Mouse (Mus musculus) CH12.LX (cell line): ENCODE measurements around the gene Stox2. TPM values are rescaled to one million over a fixed set of nuclear protein-coding genes. Genes with fewer than 3 reads are reported as not detected.

Experiments used
- DNase-seq: peaks from one replicate; pipeline ENCODE4 v3.0.0-alpha.2; 2013; ENCODE audit errors: extremely low read depth
- H3K27ac ChIP-seq: 2 replicates; pipeline ENCODE4 v1.5.1; 2012; ENCODE audit warnings: low read depth, mild to moderate bottlenecking, control low read depth, moderate library complexity; ENCODE audit not compliant: insufficient read depth
- H3K27me3 ChIP-seq: replicated peaks from 2 replicates; pipeline ENCODE3; 2012; ENCODE audit warnings: inconsistent platforms
- H3K36me3 ChIP-seq, 2 experiments: replicated peaks in 1 of 2; 2 replicates each; pipeline versions ENCODE3 to v1.6.1; 2012; ENCODE audit warnings: inconsistent platforms in 1 of 2, low read length in 1 of 2, mild to moderate bottlenecking in 1 of 2, mixed read lengths in 1 of 2, moderate library complexity in 1 of 2; ENCODE audit not compliant: control insufficient read depth in 1 of 2, insufficient read depth in 1 of 2
- H3K4me1 ChIP-seq, 2 experiments: 2 replicates each; pipeline ENCODE4 v1.6.1; 2012; ENCODE audit warnings: inconsistent platforms in 1 of 2, moderate library complexity in 1 of 2; ENCODE audit not compliant: insufficient read depth in 2 of 2, control insufficient read depth in 1 of 2
- H3K4me2 ChIP-seq: 2 replicates; pipeline ENCODE4 v1.6.1; 2012; ENCODE audit warnings: low read depth, mild to moderate bottlenecking, control low read depth; ENCODE audit not compliant: poor library complexity, insufficient read depth, severe bottlenecking
- H3K4me3 ChIP-seq, 3 experiments: fragments of 150-350 bp in 1 of 3; sonication (generic) in 1 of 3; replicated peaks in 1 of 3; 2 replicates each; pipeline versions ENCODE3 to v1.5.1; 2011 to 2012; ENCODE audit warnings: low read depth in 2 of 3, low read length in 2 of 3, mild to moderate bottlenecking in 2 of 3, moderate library complexity in 2 of 3, control low read depth in 1 of 3, improper control_type of control experiment in 1 of 3, inconsistent platforms in 1 of 3, mixed read lengths in 1 of 3; ENCODE audit not compliant: poor library complexity in 1 of 3
- H3K79me2 ChIP-seq: replicated peaks from 2 replicates; pipeline ENCODE4 v1.6.1; 2012; ENCODE audit warnings: mild to moderate bottlenecking, moderate library complexity; ENCODE audit not compliant: control insufficient read depth, poor library complexity, insufficient read depth, severe bottlenecking; ENCODE audit errors: extremely low read depth
- H3K9ac ChIP-seq: 2 replicates; pipeline ENCODE4 v1.6.1; 2012; ENCODE audit warnings: low read depth, mild to moderate bottlenecking, control low read depth, moderate library complexity; ENCODE audit not compliant: insufficient read depth
- H3K9me3 ChIP-seq: replicated peaks from 2 replicates; pipeline ENCODE3; 2012; ENCODE audit warnings: low read length, inconsistent platforms, mixed read lengths
- CHD1 ChIP-seq: IDR thresholded peaks from 2 replicates; pipeline ENCODE4 v1.6.1; 2012; ENCODE audit warnings: low read depth, low read length, improper control_type of control experiment, inconsistent platforms
- CHD2 ChIP-seq: IDR thresholded peaks from 2 replicates; pipeline ENCODE4 v1.6.1; 2011; ENCODE audit warnings: low read length, improper control_type of control experiment
- CTCF ChIP-seq, 2 experiments: IDR thresholded peaks in 1 of 2; conservative IDR thresholded peaks in 1 of 2; 2 replicates each; pipeline ENCODE4 v1.5.1; 2011 to 2012; ENCODE audit warnings: low read depth in 2 of 2, low read length in 2 of 2, improper control_type of control experiment in 1 of 2, inconsistent platforms in 1 of 2, mild to moderate bottlenecking in 1 of 2, moderate library complexity in 1 of 2
- E2F4 ChIP-seq: IDR thresholded peaks from 2 replicates; pipeline ENCODE4 v1.6.1; 2011; ENCODE audit warnings: low read depth, low read length, improper control_type of control experiment; ENCODE audit not compliant: insufficient replicate concordance
- ETS1 ChIP-seq: conservative IDR thresholded peaks from 2 replicates; pipeline ENCODE4 v1.6.1; 2012; ENCODE audit warnings: low read depth, mild to moderate bottlenecking, inconsistent platforms, low read length, improper control_type of control experiment, moderate library complexity
- GABPA ChIP-seq: IDR thresholded peaks from 2 replicates; pipeline ENCODE4 v1.6.1; 2012; ENCODE audit warnings: low read depth, low read length, improper control_type of control experiment, inconsistent platforms; ENCODE audit not compliant: insufficient replicate concordance
- JUND ChIP-seq: conservative IDR thresholded peaks from 2 replicates; pipeline ENCODE4 v1.6.1; 2011; ENCODE audit warnings: low read depth, low read length, improper control_type of control experiment
- MEF2A ChIP-seq: IDR thresholded peaks from 2 replicates; pipeline ENCODE4 v1.6.1; 2014; ENCODE audit warnings: low read depth, mild to moderate bottlenecking, inconsistent platforms, low read length, improper control_type of control experiment, borderline replicate concordance
- MXI1 ChIP-seq: IDR thresholded peaks from 2 replicates; pipeline ENCODE4 v1.6.1; 2011; ENCODE audit warnings: mild to moderate bottlenecking, low read depth, low read length, improper control_type of control experiment
- MYC ChIP-seq: IDR thresholded peaks from 2 replicates; pipeline ENCODE4 v1.6.1; 2011; ENCODE audit warnings: low read depth, mild to moderate bottlenecking, improper control_type of control experiment, low read length
- NELFE ChIP-seq: IDR thresholded peaks from 2 replicates; pipeline ENCODE4 v1.6.1; 2011; ENCODE audit warnings: low read depth, low read length, improper control_type of control experiment
- NRF1 ChIP-seq: IDR thresholded peaks from 2 replicates; pipeline ENCODE4 v1.6.1; 2014; ENCODE audit warnings: low read depth, mild to moderate bottlenecking, inconsistent platforms, low read length, improper control_type of control experiment, moderate library complexity
- POLR2A ChIP-seq: IDR thresholded peaks from 2 replicates; pipeline ENCODE4 v1.6.1; 2011; ENCODE audit warnings: low read depth, mild to moderate bottlenecking, improper control_type of control experiment, low read length
- POLR2AphosphoS2 ChIP-seq: IDR thresholded peaks from 2 replicates; pipeline ENCODE4 v1.6.1; 2011; ENCODE audit warnings: low read depth, low read length, improper control_type of control experiment
- RAD21 ChIP-seq: IDR thresholded peaks from 2 replicates; pipeline ENCODE4 v1.6.1; 2011; ENCODE audit warnings: low read depth, mild to moderate bottlenecking, low read length, improper control_type of control experiment, moderate library complexity
- RCOR1 ChIP-seq: conservative IDR thresholded peaks from 2 replicates; pipeline ENCODE4 v1.6.1; 2012; ENCODE audit warnings: low read depth, mild to moderate bottlenecking, inconsistent platforms, low read length, improper control_type of control experiment
- SIN3A ChIP-seq: IDR thresholded peaks from 2 replicates; pipeline ENCODE4 v1.6.1; 2012; ENCODE audit warnings: low read length, improper control_type of control experiment, inconsistent platforms
- SMC3 ChIP-seq: IDR thresholded peaks from 2 replicates; pipeline ENCODE4 v1.6.1; 2011; ENCODE audit warnings: low read depth, low read length, improper control_type of control experiment
- TBP ChIP-seq: conservative IDR thresholded peaks from 2 replicates; pipeline ENCODE4 v1.6.1; 2011; ENCODE audit warnings: low read depth, low read length, improper control_type of control experiment
- USF1 ChIP-seq: IDR thresholded peaks from 2 replicates; pipeline ENCODE4 v1.6.1; 2014; ENCODE audit warnings: low read depth, mild to moderate bottlenecking, inconsistent platforms, low read length, improper control_type of control experiment
- ZKSCAN1 ChIP-seq: IDR thresholded peaks from 2 replicates; pipeline ENCODE4 v1.6.1; 2012; ENCODE audit warnings: low read depth, inconsistent platforms, low read length, improper control_type of control experiment, borderline replicate concordance
- ZNF384 ChIP-seq: IDR thresholded peaks from 2 replicates; pipeline ENCODE4 v1.6.1; 2012; ENCODE audit warnings: low read depth, low read length, improper control_type of control experiment, inconsistent platforms
- dilution Hi-C: fragments of 300-500 bp; cut with MboI; formaldehyde crosslinking; loops from 2 replicates; pipeline ENCODE4 v1.14.3; 2020; ENCODE audit warnings: low sequenced_read_pairs; ENCODE audit not compliant: extremely low pct_unique_long_range_greater_than_20kb, extremely low pct_ligation_motif_present
- in situ Hi-C: fragments of 300-500 bp; cut with MboI; formaldehyde crosslinking; loops from 3 replicates; pipeline ENCODE4 v1.14.3; 2019; ENCODE audit warnings: low sequenced_read_pairs, low pct_ligation_motif_present, low pct_unique_long_range_greater_than_20kb, mixed read lengths
- polyA plus RNA-seq: library from polyadenylated mRNA; unstranded; fragments of >175 nt; gene quantifications from 2 replicates; pipeline ENCODE4 v1.2.1, GENCODE M21; 2012; ENCODE audit warnings: low read depth; ENCODE audit not compliant: insufficient read length
- total RNA-seq, 2 experiments: library from RNA; depleted of rRNA; stranded (reverse); fragments of 300-350 nt in 1 of 2; fragments of >200 nt in 1 of 2; gene quantifications; 2 replicates each; pipeline ENCODE4 v1.2.3; 2012 to 2014

Gene Stox2
- total and polyA plus RNA-seq, 3 experiments, result 0.23 to 1.0 (median 0.42) TPM

- dilution Hi-C loops, result no loop called here
- H3K4me1 ChIP-seq, result peaks cover 2 to 64% of the 10 kb centered on the region in 2 experiments; a peak in 2 of 4 replicates
- peak; percentile 15 for DNase-seq
- H3K4me2 ChIP-seq, result no peak overlapping the region
- no peak overlapping the region for H3K9ac ChIP-seq
- in situ Hi-C loops, result no loop called here
- H3K36me3 ChIP-seq, result no peaks in the 10 kb centered on the region
- H3K9me3 ChIP-seq, result no peaks in the 10 kb centered on the region
- H3K79me2 ChIP-seq, result no peaks in the 10 kb centered on the region
- TF ChIP-seq CTCF (conservative IDR thresholded peaks at IDR 0.05 in 1 of 2, IDR thresholded peaks at IDR 0.05 in 1 of 2; ENCODE audit: low read depth in 2 of 2, low read length in 2 of 2) (no peak), GABPA (no peak), ETS1 (no peak), TBP (no peak), USF1 (no peak), SIN3A (no peak), CHD1 (no peak), SMC3 (no peak), JUND (no peak), POLR2A (no peak), POLR2AphosphoS2 (no peak), MYC (no peak), CHD2 (no peak), MXI1 (no peak), RCOR1 (no peak), ZNF384 (no peak), E2F4 (no peak), MEF2A (no peak), NRF1 (no peak)
- no peak overlapping the region for H3K4me3 ChIP-seq
- H3K27me3 ChIP-seq, result no peaks in the 10 kb centered on the region
- H3K27ac ChIP-seq, result no peak overlapping the region
Measured at GRCm38 (mm10) chr8:47308176-47308575, 138.0 kb downstream of the Stox2 start.

DNA sequence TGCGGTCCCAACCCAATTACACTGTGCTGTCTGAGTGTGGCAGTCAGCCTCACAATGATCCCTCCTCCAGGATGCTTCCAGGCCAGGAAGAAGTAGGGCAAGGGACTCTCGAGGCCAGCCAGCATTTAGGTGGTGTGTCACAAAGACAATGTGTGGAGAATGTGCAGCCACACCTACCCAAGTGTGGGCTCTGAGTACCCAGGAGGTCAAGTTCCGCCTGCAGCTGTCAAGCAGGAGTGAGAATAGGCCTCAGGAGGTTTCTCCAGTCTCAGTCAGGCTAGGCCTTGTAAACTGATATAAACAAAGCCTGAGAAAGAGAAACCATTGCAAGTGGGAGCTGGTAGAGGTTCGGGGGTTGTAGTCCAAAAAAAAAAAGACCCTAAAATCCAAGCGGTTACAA lies 139.8 kb downstream of the Stox2 start:
- in situ Hi-C loops, result no loop called here
- H3K27me3 ChIP-seq, result no peaks in the 10 kb centered on the region
- H3K4me3 ChIP-seq, result no peak overlapping the region
- TF ChIP-seq RAD21 (no peak), CTCF (conservative IDR thresholded peaks at IDR 0.05 in 1 of 2, IDR thresholded peaks at IDR 0.05 in 1 of 2; ENCODE audit: low read depth in 2 of 2, low read length in 2 of 2) (no peak), NELFE (no peak), ZKSCAN1 (no peak), USF1 (no peak)
- H3K79me2 ChIP-seq, result no peaks in the 10 kb centered on the region
- H3K9ac ChIP-seq, result no peak overlapping the region
- H3K4me2 ChIP-seq, result no peak overlapping the region
- no peaks in the 10 kb centered on the region for H3K36me3 ChIP-seq
- DNase-seq, result no peak
- dilution Hi-C loops, result no loop called here
- peaks cover 5 to 78% of the 10 kb centered on the region in 2 experiments; a peak in 2 of 4 replicates for H3K4me1 ChIP-seq
- H3K27ac ChIP-seq, result no peak overlapping the region
- no peaks in the 10 kb centered on the region for H3K9me3 ChIP-seq
